Mouse (Mus musculus) heart, embryonic 13.5 days (tissue): ENCODE measurements around the gene Tprn. TPM values are rescaled to one million over a fixed set of nuclear protein-coding genes. Genes with fewer than 3 reads are reported as not detected.

ENCODE experiments used
- ATAC-seq: fragments of 200-750 bp; cut with Nextera tagmentation; 2 replicates; pipeline ENCODE4 v1.8.0; 2017; ENCODE audit warnings: moderate TSS enrichment; ENCODE audit not compliant: insufficient number of reproducible peaks, low FRiP score, low TSS enrichment; ENCODE audit errors: extremely low read depth
- H3K27ac ChIP-seq: fragments of 300-500 bp; sonication (generic); replicated peaks from 2 replicates; pipeline ENCODE4 v1.5.1; 2015; ENCODE audit warnings: moderate library complexity, mild to moderate bottlenecking, inconsistent platforms
- H3K27me3 ChIP-seq: fragments of 300-500 bp; sonication (generic); replicated peaks from 2 replicates; pipeline ENCODE4 v1.6.1; 2015; ENCODE audit warnings: mild to moderate bottlenecking, inconsistent platforms
- H3K36me3 ChIP-seq: fragments of 300-500 bp; sonication (generic); 2 replicates; pipeline ENCODE4 v1.6.1; 2015; ENCODE audit warnings: mild to moderate bottlenecking, inconsistent platforms
- H3K4me1 ChIP-seq: fragments of 300-500 bp; sonication (generic); 2 replicates; pipeline ENCODE4 v1.6.1; 2015; ENCODE audit warnings: inconsistent platforms
- H3K4me2 ChIP-seq: fragments of 300-500 bp; sonication (generic); 2 replicates; pipeline ENCODE4 v1.6.1; 2015; ENCODE audit warnings: inconsistent platforms, mild to moderate bottlenecking, moderate library complexity
- H3K4me3 ChIP-seq: fragments of 300-500 bp; sonication (generic); 2 replicates; pipeline ENCODE4 v1.5.1; 2015; ENCODE audit warnings: moderate library complexity, mild to moderate bottlenecking, inconsistent platforms
- H3K9ac ChIP-seq: fragments of 300-500 bp; sonication (generic); 2 replicates; pipeline ENCODE4 v1.6.1; 2015; ENCODE audit warnings: inconsistent platforms, mild to moderate bottlenecking, moderate library complexity
- H3K9me3 ChIP-seq: fragments of 300-500 bp; sonication (generic); 2 replicates; pipeline ENCODE4 v1.6.1; 2016; ENCODE audit warnings: inconsistent platforms
- WGBS: fragments of 180-500 bp; shearing (Covaris S2); methylation state at CpG from one replicate; pipeline ENCODE4 v1.1.7; 2015; ENCODE audit warnings: mixed read lengths; 5-methylcytosine and 5-hydroxymethylcytosine counted together
- polyA plus RNA-seq: library from polyadenylated mRNA; unstranded; fragments of >200 nt; fragmentation: Nextera tagmentation; extraction: Ambion mirVana; gene quantifications from 2 replicates; pipeline ENCODE4 v1.2.1, GENCODE M21; 2015

Tprn gene
- polyA plus RNA-seq, 1 experiment from 2014 or later, result 4.3 TPM

- no peak for ATAC-seq
- H3K36me3 ChIP-seq, result no peaks in the 10 kb centered on the region
- peaks cover 75% of the 10 kb centered on the region for H3K27me3 ChIP-seq
Measured at GRCm38 (mm10) chr2:25238106-25238505, 24.3 kb upstream of the Tprn start.

GRCm38 (mm10) chr2:25239766-25240165 is 22.7 kb upstream of the Tprn start:
- Histone ChIP-seq H3K9ac (no peak overlapping the region), H3K36me3 (no peaks in the 10 kb centered on the region), H3K27me3 (peaks cover 71% of the 10 kb centered on the region), H3K27ac (no peak overlapping the region), H3K4me3 (no peak overlapping the region), H3K9me3 (no peaks in the 10 kb centered on the region), H3K4me2 (no peak overlapping the region), H3K4me1 (peaks cover 25% of the 10 kb centered on the region)
- no peak for ATAC-seq
- WGBS, result 72% methylated on average over 3 of the region's 3 CpGs

More at GRCm38 (mm10) chr2:25238106-25238505, 24.3 kb upstream of the Tprn start:
- Histone ChIP-seq H3K9me3 (no peaks in the 10 kb centered on the region), H3K4me1 (peaks cover 25% of the 10 kb centered on the region), H3K27ac (no peak overlapping the region), H3K9ac (no peak overlapping the region), H3K4me3 (no peak overlapping the region), H3K4me2 (no peak overlapping the region)

GRCm38 (mm10) chr2:25240310-25240709 is 22.1 kb upstream of the Tprn start:
- peaks cover 25% of the 10 kb centered on the region for H3K4me1 ChIP-seq
- peak overlapping the region; percentile 62 for H3K4me3 ChIP-seq
- peak overlapping the region; percentile 60; the same call in 1 of the 2 replicates for H3K9ac ChIP-seq
- no peak overlapping the region for H3K27ac ChIP-seq
- 50% methylated on average over 8 of the region's 8 CpGs for WGBS
- H3K27me3 ChIP-seq, result peaks cover 65% of the 10 kb centered on the region
- no peaks in the 10 kb centered on the region for H3K9me3 ChIP-seq
- no peaks in the 10 kb centered on the region for H3K36me3 ChIP-seq
- H3K4me2 ChIP-seq, result peak overlapping the region; percentile 98
- ATAC-seq, result no peak

GRCm38 (mm10) chr2:25240723-25241437 is 21.5 kb upstream of the Tprn start:
- H3K9ac ChIP-seq, result peak overlapping the region; percentile 60
- peak overlapping the region; percentile 62 for H3K4me3 ChIP-seq
- H3K4me2 ChIP-seq, result peak overlapping the region; percentile 98
- ATAC-seq, result peak; percentile 19; the same call in 1 of the 2 replicates
- no peaks in the 10 kb centered on the region for H3K9me3 ChIP-seq
- H3K27me3 ChIP-seq, result peaks cover 60% of the 10 kb centered on the region
- peaks cover 25% of the 10 kb centered on the region for H3K4me1 ChIP-seq
- 2% methylated on average over 29 of the region's 29 CpGs for WGBS
- H3K36me3 ChIP-seq, result peaks cover 4% of the 10 kb centered on the region; the same call in 1 of the 2 replicates
- H3K27ac ChIP-seq, result no peak overlapping the region

- ATAC-seq, result no peak
- Histone ChIP-seq H3K27ac (no peak overlapping the region), H3K4me1 (peaks cover 25% of the 10 kb centered on the region), H3K27me3 (peaks cover 55% of the 10 kb centered on the region), H3K36me3 (peaks cover 4% of the 10 kb centered on the region; the same call in 1 of the 2 replicates), H3K4me3 (peak overlapping the region; percentile 62), H3K9me3 (no peaks in the 10 kb centered on the region), H3K9ac (peak overlapping the region; percentile 82), H3K4me2 (peak overlapping the region; percentile 98)
- WGBS, result 13% methylated on average over 6 of the region's 6 CpGs
Measured at GRCm38 (mm10) chr2:25241438-25241775, 21.0 kb upstream of the Tprn start.

- Histone ChIP-seq H3K4me3 (peak within 1 kb of the TSS; percentile 62), H3K9ac (peak within 1 kb of the TSS; percentile 82), H3K4me1 (peaks cover 25% of the 10 kb centered on the region), H3K4me2 (peak within 1 kb of the TSS; percentile 98), H3K9me3 (no peaks in the 10 kb centered on the region), H3K27ac (no peak within 1 kb of the TSS), H3K27me3 (peaks cover 55% of the 10 kb centered on the region), H3K36me3 (peaks cover 7% of the 10 kb centered on the region)
- no peak for ATAC-seq
- 0% methylated on average over 58 of the region's 59 CpGs for WGBS
Measured at GRCm38 (mm10) chr2:25242101-25242506, 20.3 kb upstream of the Tprn start, which contains the start of the genes Rnf208 and Cysrt1. Gene Rnf208 (plus strand): TSS chr2:25242255. Gene Cysrt1 (minus strand): TSS chr2:25242452.

GRCm38 (mm10) chr2:25243342-25243741 is 19.1 kb upstream of the Tprn start:
- WGBS, result 64% methylated on average over 8 of the region's 8 CpGs
- Histone ChIP-seq H3K4me3 (no peak overlapping the region), H3K27me3 (peaks cover 48% of the 10 kb centered on the region), H3K9me3 (no peaks in the 10 kb centered on the region), H3K4me1 (peaks cover 25% of the 10 kb centered on the region), H3K9ac (no peak overlapping the region), H3K27ac (no peak overlapping the region), H3K4me2 (no peak overlapping the region), H3K36me3 (peaks cover 19% of the 10 kb centered on the region)
- no peak for ATAC-seq

GRCm38 (mm10) chr2:25244144-25244543 is 18.3 kb upstream of the Tprn start:
- H3K9ac ChIP-seq, result no peak overlapping the region
- H3K36me3 ChIP-seq, result peaks cover 27% of the 10 kb centered on the region
- no peak overlapping the region for H3K27ac ChIP-seq
- H3K4me1 ChIP-seq, result peaks cover 25% of the 10 kb centered on the region
- no peaks in the 10 kb centered on the region for H3K9me3 ChIP-seq
- no peak overlapping the region for H3K4me3 ChIP-seq
- WGBS, result 79% methylated on average over 4 of the region's 4 CpGs
- H3K4me2 ChIP-seq, result no peak overlapping the region
- H3K27me3 ChIP-seq, result peaks cover 43% of the 10 kb centered on the region
- ATAC-seq, result no peak

GRCm38 (mm10) chr2:25246183-25247072 is 16.0 kb upstream of the Tprn start, which contains the start of gene AL732309.1:
Gene AL732309.1 (minus strand): TSS chr2:25246863.
- 84% methylated on average over 10 of the region's 10 CpGs for WGBS
- ATAC-seq, result no peak
- H3K27ac ChIP-seq, result no peak within 1 kb of the TSS
- no peak within 1 kb of the TSS for H3K9ac ChIP-seq
- H3K9me3 ChIP-seq, result no peaks in the 10 kb centered on the region
- peaks cover 49% of the 10 kb centered on the region for H3K36me3 ChIP-seq
- H3K4me3 ChIP-seq, result no peak within 1 kb of the TSS
- no peak within 1 kb of the TSS for H3K4me2 ChIP-seq
- H3K4me1 ChIP-seq, result peaks cover 14% of the 10 kb centered on the region
- peaks cover 29% of the 10 kb centered on the region for H3K27me3 ChIP-seq

- WGBS, result 77% methylated on average over 1 of the region's 1 CpGs
- Histone ChIP-seq H3K9ac (no peak overlapping the region), H3K4me2 (no peak overlapping the region), H3K9me3 (no peaks in the 10 kb centered on the region), H3K27me3 (no peaks in the 10 kb centered on the region), H3K4me3 (no peak overlapping the region), H3K27ac (no peak overlapping the region), H3K36me3 (peaks cover 60% of the 10 kb centered on the region), H3K4me1 (peaks cover 21% of the 10 kb centered on the region)
- ATAC-seq, result no peak
Measured at GRCm38 (mm10) chr2:25252331-25252730, 10.1 kb upstream of the Tprn start.

- peaks cover 31% of the 10 kb centered on the region for H3K36me3 ChIP-seq
- peak within 1 kb of the TSS; percentile 94 for H3K4me2 ChIP-seq
- H3K4me3 ChIP-seq, result peak within 1 kb of the TSS; percentile 88
- ATAC-seq, result peak; percentile 82
- H3K4me1 ChIP-seq, result peaks cover 21% of the 10 kb centered on the region
- under 1% methylated on average over 39 of the region's 39 CpGs for WGBS
- H3K27me3 ChIP-seq, result no peaks in the 10 kb centered on the region
- no peaks in the 10 kb centered on the region for H3K9me3 ChIP-seq
- H3K27ac ChIP-seq, result peak within 1 kb of the TSS; percentile 64
- peak within 1 kb of the TSS; percentile 89 for H3K9ac ChIP-seq
Measured at GRCm38 (mm10) chr2:25255284-25255779, 7.1 kb upstream of the Tprn start, which contains the start of gene Tmem203. Gene Tmem203 (plus strand): TSS chr2:25255439.
